In the genomic region with DNA sequence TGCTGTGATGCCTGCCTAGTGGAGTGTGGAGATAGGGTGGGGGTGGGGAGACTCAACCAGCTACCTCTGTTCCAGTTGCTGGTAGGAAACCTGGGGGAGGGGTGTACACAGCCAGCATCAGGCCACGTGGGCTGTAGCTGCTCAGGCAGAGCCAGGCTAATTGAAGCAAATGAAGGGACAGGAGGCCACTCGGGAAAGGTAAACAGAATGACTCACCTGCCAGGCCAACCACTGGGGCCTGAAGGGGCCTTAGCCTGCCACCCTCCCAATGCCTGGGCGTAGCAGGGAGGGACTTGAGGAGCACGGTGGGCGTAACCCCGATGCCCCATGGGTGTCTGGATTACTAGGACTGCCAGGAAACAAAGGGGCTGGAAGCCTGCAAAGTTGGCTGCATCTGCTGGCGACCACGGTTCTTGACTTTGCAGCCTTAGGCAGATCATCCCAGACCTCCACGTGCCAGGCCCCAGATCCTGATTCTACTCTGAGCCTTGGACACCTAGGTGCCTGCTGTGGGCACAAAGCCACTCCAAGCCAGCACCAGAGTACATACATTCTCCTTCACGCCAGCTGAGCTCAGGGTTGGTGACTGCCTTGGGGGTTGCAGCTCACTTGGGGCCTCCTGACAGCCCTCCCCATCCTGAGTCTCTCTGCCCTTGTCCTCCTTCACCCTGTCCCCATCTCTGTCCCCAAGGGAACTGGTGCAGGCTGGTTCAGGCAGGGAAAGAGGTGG, we compare ENCODE assay signal across 8 mouse cellular contexts. TPM values are rescaled to one million over a fixed set of nuclear protein-coding genes. Genes with fewer than 3 reads are reported as not detected.
A peak's percentile ranks its signal among the peaks of the same experiment; 100 is the strongest.
DNase-seq lines count a peak whose midpoint lies in the region; ATAC-seq lines count a peak whose summit lies in the region.

No protein-coding gene starts in this region.

- peak overlapping the region; percentile 39; the same call in 1 of the 2 replicates for H3K27ac ChIP-seq in embryonic facial prominence, embryonic 14.5 days (replicated peaks; ENCODE audit: low read depth, low read length)
- H3K27ac ChIP-seq in kidney, embryonic 16.5 days (ENCODE audit: low read length) = peak overlapping the region; percentile 90

- no peak for ATAC-seq in cerebellum, adult (ENCODE audit: insufficient number of reproducible peaks, low FRiP score, low TSS enrichment)
- peak; percentile 60 for ATAC-seq in embryonic facial prominence, embryonic 14.5 days (ENCODE audit: low read depth)
- peak; percentile 93 for ATAC-seq in kidney, embryonic 16.5 days (ENCODE audit: low FRiP score, low TSS enrichment)

- peaks cover 16% of the 10 kb centered on the region for H3K4me1 ChIP-seq in embryonic facial prominence, embryonic 14.5 days (ENCODE audit: control insufficient read depth, insufficient read depth, low read length)
- peaks cover 27% of the 10 kb centered on the region for H3K4me1 ChIP-seq in kidney, embryonic 16.5 days (ENCODE audit: insufficient read depth, low read length)

- no peak overlapping the region for H3K4me3 ChIP-seq in embryonic facial prominence, embryonic 14.5 days (ENCODE audit: low read depth, low read length)
- no peak overlapping the region for H3K4me3 ChIP-seq in kidney, embryonic 16.5 days (ENCODE audit: low read length)

- H3K9me3 ChIP-seq in embryonic facial prominence, embryonic 14.5 days (ENCODE audit: control insufficient read depth, low read length) = no peaks in the 10 kb centered on the region
- H3K9me3 ChIP-seq in kidney, embryonic 16.5 days (ENCODE audit: low read length) = no peaks in the 10 kb centered on the region

- H3K4me2 ChIP-seq in embryonic facial prominence, embryonic 14.5 days (ENCODE audit: low read depth, low read length) = no peak overlapping the region
- peak overlapping the region; percentile 33; the same call in 1 of the 2 replicates for H3K4me2 ChIP-seq in kidney, embryonic 16.5 days (replicated peaks; ENCODE audit: low read depth, low read length)

- WGBS in embryonic facial prominence, embryonic 14.5 days = 11% methylated on average over 6 of the region's 10 CpGs
- 11% methylated on average over 10 of the region's 10 CpGs for WGBS in kidney, embryonic 16.5 days

- H3K27me3 ChIP-seq in embryonic facial prominence, embryonic 14.5 days (replicated peaks; ENCODE audit: control insufficient read depth, insufficient read depth, low read length) = no peaks in the 10 kb centered on the region
- H3K27me3 ChIP-seq in kidney, embryonic 16.5 days (ENCODE audit: insufficient read depth, low read length) = no peaks in the 10 kb centered on the region

- DNase-seq in cerebellum, adult 9-11 months = peak; percentile 55
- peak; percentile 62 for DNase-seq in embryonic facial prominence, embryonic 14.5 days (ENCODE audit: low spot score)
- DNase-seq in lung, postnatal 14 days = peak; percentile 44
- DNase-seq in right cerebral cortex, postnatal 25 days = no peak
- no peak for DNase-seq in thymus, postnatal 4 days
- no peak for DNase-seq in right cerebral cortex, adult 2 months (ENCODE audit: low spot score in 2 of 2)

- peak overlapping the region; percentile 45; the same call in 1 of the 2 replicates for H3K9ac ChIP-seq in embryonic facial prominence, embryonic 14.5 days (ENCODE audit: low read depth, low read length)
- peak overlapping the region; percentile 63 for H3K9ac ChIP-seq in kidney, embryonic 16.5 days (replicated peaks; ENCODE audit: low read length)

- H3K36me3 ChIP-seq in embryonic facial prominence, embryonic 14.5 days (ENCODE audit: control insufficient read depth, insufficient read depth, low read length) = peaks cover 29% of the 10 kb centered on the region
- peaks cover 24% of the 10 kb centered on the region for H3K36me3 ChIP-seq in kidney, embryonic 16.5 days (ENCODE audit: insufficient read depth, low read length)

RNA-seq across cellular contexts. Expression of gene Gcgr, which starts 9.0 kb away (rescaled TPM):
- polyA plus RNA-seq in embryonic facial prominence, embryonic 14.5 days (2014; fragmentation: Nextera tagmentation; extraction: Ambion mirVana) = 1.0 and 1.4 TPM in 2 replicates
- 4.7 and 5.5 TPM in 2 replicates for polyA plus RNA-seq in kidney, embryonic 16.5 days (2015; fragmentation: Nextera tagmentation; extraction: Ambion mirVana)

RNA-seq across cellular contexts. Expression of gene Mcrip1, which starts 10.1 kb away (rescaled TPM):
- polyA plus RNA-seq in embryonic facial prominence, embryonic 14.5 days (2014; fragmentation: Nextera tagmentation; extraction: Ambion mirVana) = 238 and 253 TPM in 2 replicates
- polyA plus RNA-seq in kidney, embryonic 16.5 days (2015; fragmentation: Nextera tagmentation; extraction: Ambion mirVana) = 218 and 232 TPM in 2 replicates

RNA-seq across cellular contexts. Expression of gene Ppp1r27, which starts 11.5 kb away (rescaled TPM):
- 9.6 and 9.7 TPM in 2 replicates for polyA plus RNA-seq in embryonic facial prominence, embryonic 14.5 days (2014; fragmentation: Nextera tagmentation; extraction: Ambion mirVana)
- 0.55 and 0.57 TPM in 2 replicates for polyA plus RNA-seq in kidney, embryonic 16.5 days (2015; fragmentation: Nextera tagmentation; extraction: Ambion mirVana)

RNA-seq across cellular contexts. Expression of gene P4hb, which starts 33.6 kb away (rescaled TPM):
- 996 and 1,037 TPM in 2 replicates for polyA plus RNA-seq in embryonic facial prominence, embryonic 14.5 days (2014; fragmentation: Nextera tagmentation; extraction: Ambion mirVana)
- polyA plus RNA-seq in kidney, embryonic 16.5 days (2015; fragmentation: Nextera tagmentation; extraction: Ambion mirVana) = 843 and 914 TPM in 2 replicates

RNA-seq across cellular contexts. Expression of gene Arhgdia, which starts 42.0 kb away (rescaled TPM):
- polyA plus RNA-seq in embryonic facial prominence, embryonic 14.5 days (2014; fragmentation: Nextera tagmentation; extraction: Ambion mirVana) = 558 and 609 TPM in 2 replicates
- polyA plus RNA-seq in kidney, embryonic 16.5 days (2015; fragmentation: Nextera tagmentation; extraction: Ambion mirVana) = 696 and 712 TPM in 2 replicates

Comparison
In these comparisons a context has a peak if more than half of its experiments do, and no peak if none do; other contexts are left out.
1. DNase-seq: peak in cerebellum, adult 9-11 months (single experiment), embryonic facial prominence, embryonic 14.5 days (single experiment) and lung, postnatal 14 days (single experiment); none in right cerebral cortex, postnatal 25 days (single experiment), thymus, postnatal 4 days (single experiment) and right cerebral cortex, adult 2 months (0 of 2).